Mouse (Mus musculus) left cerebral cortex, postnatal 14 days (tissue): Measurements from ENCODE around the gene Slc22a15. TPM values are rescaled to one million over a fixed set of nuclear protein-coding genes. Genes with fewer than 3 reads are reported as not detected.
A peak's percentile ranks its signal among the peaks of the same experiment; 100 is the strongest.

ENCODE experiments used
- DNase-seq, 2 experiments: peaks; one replicate each; pipeline ENCODE4 v3.0.0; 2021 to 2022; ENCODE audit warnings: low spot score in 2 of 2, mixed read lengths in 1 of 2
- intact Hi-C: fragments of 180-260 bp; cut with DNase I; formaldehyde crosslinking; loops from one replicate; pipeline ENCODE4 v1.15.1; 2025
- total RNA-seq, 2 experiments: library from RNA; stranded (reverse); gene quantifications; 2 replicates each; pipeline ENCODE4 v1.2.3; 2021

Slc22a15 gene
- total RNA-seq, 2 experiments from 2014 or later: 8.3 to 9.3 TPM

- intact Hi-C loops: no loop called here
- DNase-seq: no peak
These were observed 47.6 kb downstream of the Slc22a15 start for GRCm38 (mm10) chr3:101876459-101877285.

DNA sequence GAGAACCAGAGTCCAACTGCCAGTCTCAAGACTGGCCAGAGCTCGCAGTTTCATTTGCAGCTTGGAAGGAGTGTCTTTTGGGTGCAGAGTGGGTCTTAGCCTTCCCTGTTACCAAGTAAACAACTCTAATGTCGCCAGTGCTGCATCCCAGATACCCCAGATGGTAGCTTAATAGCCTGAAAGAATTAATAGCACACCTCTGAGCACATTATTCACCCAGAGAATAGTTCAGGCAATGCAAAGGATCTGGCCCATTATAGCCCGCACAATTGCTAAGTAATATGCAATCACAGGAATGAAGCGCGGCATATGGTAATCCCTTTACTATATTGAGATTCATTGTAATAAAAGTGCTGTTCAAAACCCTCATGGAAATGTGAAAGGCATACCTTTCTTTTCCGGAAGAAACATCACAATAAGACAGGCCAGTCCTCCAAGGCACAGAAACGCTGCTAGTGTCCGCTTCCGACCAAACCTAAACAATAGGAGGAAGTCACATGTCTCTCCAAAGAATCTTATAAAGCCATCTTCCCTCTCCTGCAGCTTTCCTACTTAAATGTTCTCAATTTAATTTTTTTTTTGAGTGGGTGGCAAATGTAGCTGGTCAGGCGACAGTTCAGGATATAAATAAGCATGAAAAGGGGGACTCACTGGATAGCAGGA is 48.9 kb downstream of the Slc22a15 start:
- intact Hi-C loops: no loop called here
- DNase-seq: no peak

GRCm38 (mm10) chr3:101873061-101873675 is 51.1 kb downstream of the Slc22a15 start:
- intact Hi-C loops: no loop called here
- peak; percentile 35 to 39 for DNase-seq

DNA sequence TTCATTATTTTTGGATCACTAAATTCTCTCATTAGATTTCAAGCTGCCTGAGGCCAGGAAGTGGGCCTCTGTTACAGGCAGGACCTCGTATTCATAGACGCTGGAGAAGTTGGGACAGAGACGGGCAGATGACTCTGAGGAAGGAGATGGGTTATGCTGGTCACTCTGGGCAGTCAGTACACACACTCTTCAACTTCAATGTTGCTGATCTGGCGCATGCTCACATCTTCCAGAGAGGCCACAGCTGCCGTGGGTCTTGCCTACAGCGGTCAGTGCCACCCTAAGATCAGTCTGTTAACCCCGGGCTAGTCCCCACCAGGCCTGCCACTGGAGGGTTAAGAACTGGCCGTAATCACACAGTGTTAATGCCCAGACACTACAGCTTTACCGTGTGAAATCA is 52.3 kb downstream of the Slc22a15 start:
- DNase-seq: no peak

DNA sequence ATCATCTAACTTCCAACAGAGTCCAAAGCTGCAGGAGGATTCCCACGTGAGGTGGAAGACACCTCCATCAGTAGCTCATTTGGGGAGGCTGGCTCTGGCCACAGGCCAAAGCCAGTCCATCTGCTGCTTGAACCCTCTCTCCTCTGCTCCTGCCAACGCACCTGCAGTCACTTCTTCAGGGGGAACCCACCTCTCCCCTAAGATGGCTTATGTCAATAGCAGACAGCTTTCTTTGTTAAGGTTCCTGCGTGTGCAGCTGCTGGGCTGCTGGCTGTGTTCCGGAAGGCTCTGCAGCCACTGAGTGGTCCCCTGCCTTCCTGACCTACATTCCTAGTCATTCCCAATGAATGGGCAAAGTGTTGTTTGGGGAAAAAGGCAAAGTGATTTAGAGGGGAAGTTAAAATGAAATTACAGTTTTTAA is 57.2 kb downstream of the Slc22a15 start:
- peak in 1 of 2 experiments; percentile 34 for DNase-seq
- intact Hi-C loops: no loop called here

More for the DNA sequence above, 52.3 kb downstream of the Slc22a15 start:
- intact Hi-C loops: no loop called here

GRCm38 (mm10) chr3:101861856-101862255 is 62.4 kb downstream of the Slc22a15 start:
- no peak for DNase-seq
- intact Hi-C loops: no loop called here

- intact Hi-C loops: no loop called here
- peak in 1 of 2 experiments; percentile 28 for DNase-seq
These were observed 64.1 kb downstream of the Slc22a15 start for GRCm38 (mm10) chr3:101860151-101860550.

DNA sequence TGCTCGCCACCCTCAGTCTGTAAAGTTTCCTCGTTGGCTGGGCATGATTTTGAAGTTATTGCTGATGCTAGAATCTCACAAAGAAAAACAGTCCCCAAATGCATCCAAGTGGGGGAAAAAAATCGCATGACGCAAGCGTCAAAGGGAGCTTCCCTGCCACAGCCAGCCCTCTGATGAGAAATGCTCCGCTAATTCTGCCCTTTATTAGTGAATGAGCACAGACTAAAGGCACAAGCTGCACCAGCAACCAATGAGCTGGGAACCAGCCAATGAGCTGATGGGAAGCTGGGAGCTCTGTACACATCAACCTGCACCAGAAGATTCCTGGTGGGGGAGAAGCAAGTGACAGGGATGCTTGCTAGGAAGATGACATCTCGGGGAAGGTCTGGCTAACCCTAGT is 64.5 kb downstream of the Slc22a15 start:
- DNase-seq: no peak
- intact Hi-C loops: no loop called here

DNA sequence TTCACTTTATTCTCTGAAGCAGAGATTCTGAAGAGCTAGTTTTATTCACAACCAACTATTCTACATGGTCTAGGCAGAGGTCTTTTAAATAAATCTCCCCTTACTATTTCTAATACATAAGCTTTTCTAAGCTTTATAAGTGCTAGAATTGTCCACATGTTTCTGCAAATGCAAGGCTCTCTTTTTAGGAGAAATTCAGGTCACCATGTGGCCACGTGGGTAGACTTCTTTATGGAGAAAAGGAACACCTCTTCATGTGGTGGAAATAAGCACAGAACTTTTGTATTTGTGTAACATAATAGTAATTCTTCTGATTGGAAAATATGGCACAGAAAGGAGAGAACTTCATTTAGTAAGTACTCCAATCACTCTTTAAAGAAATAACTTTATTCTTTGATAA is 70.2 kb downstream of the Slc22a15 start:
- DNase-seq: no peak
- intact Hi-C loops: no loop called here

- no peak for DNase-seq
- intact Hi-C loops: no loop called here
These were observed 72.9 kb downstream of the Slc22a15 start for GRCm38 (mm10) chr3:101851363-101851762.

- intact Hi-C loops: no loop called here
- no peak for DNase-seq
These were observed 75.4 kb downstream of the Slc22a15 start, which contains the start of gene Mab21l3 for GRCm38 (mm10) chr3:101848816-101849215. TSS of gene Mab21l3 (minus strand) at chr3:101848959.

GRCm38 (mm10) chr3:101846096-101846495 is 78.2 kb downstream of the Slc22a15 start:
- DNase-seq: no peak
- intact Hi-C loops: no loop called here

GRCm38 (mm10) chr3:101842372-101843094 is 81.7 kb downstream of the Slc22a15 start:
- DNase-seq: no peak
- intact Hi-C loops: no loop called here

GRCm38 (mm10) chr3:101839327-101839726 is 84.9 kb downstream of the Slc22a15 start:
- no peak for DNase-seq
- intact Hi-C loops: loop anchor here (10.0 kb wide), 1 partner anchor 405 kb away; no protein-coding TSS in a partner anchor

GRCm38 (mm10) chr3:101836971-101837370 is 87.3 kb downstream of the Slc22a15 start:
- no peak for DNase-seq
- intact Hi-C loops: loop anchor here (10.0 kb wide), 1 partner anchor 408 kb away; no protein-coding TSS in a partner anchor

GRCm38 (mm10) chr3:101836532-101836931 is 87.7 kb downstream of the Slc22a15 start:
- DNase-seq: no peak

DNA sequence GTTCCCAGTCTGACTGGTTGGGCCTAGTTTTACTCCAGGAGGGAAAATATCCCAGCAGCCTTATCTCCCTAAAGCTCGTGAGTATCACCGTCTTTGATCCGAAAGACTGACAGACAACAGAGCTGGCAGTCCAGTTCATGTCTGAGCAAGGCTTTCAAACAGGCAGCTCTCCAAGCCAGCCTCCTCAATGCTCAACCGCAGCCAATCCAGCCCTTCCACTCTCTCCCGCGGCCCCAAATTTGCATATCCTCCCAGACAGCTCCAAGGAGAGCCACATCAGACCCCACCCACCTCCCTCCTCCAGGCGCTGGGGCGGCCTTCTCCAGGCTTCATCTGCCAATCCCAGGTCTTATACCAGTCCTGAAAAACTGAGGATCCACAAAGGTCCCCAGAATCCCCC is 88.2 kb downstream of the Slc22a15 start:
- peak; percentile 68 to 72 for DNase-seq
- intact Hi-C loops: loop anchor here (10.0 kb wide), 1 partner anchor 409 kb away; no protein-coding TSS in a partner anchor

More at GRCm38 (mm10) chr3:101836532-101836931, 87.7 kb downstream of the Slc22a15 start:
- intact Hi-C loops: loop anchor here (10.0 kb wide), 1 partner anchor 408 kb away; no protein-coding TSS in a partner anchor

GRCm38 (mm10) chr3:101831189-101831858 is 92.9 kb downstream of the Slc22a15 start:
- intact Hi-C loops: loop anchor here (10.0 kb wide), 1 partner anchor 413 kb away; no protein-coding TSS in a partner anchor
- DNase-seq: no peak
